Mouse (Mus musculus): Measurements from ENCODE around the gene Crtc2. TPM values are rescaled to one million over a fixed set of nuclear protein-coding genes. Genes with fewer than 3 reads are reported as not detected.

Crtc2 gene
- polyA plus RNA-seq, 1 experiment, result 2.9 TPM

GRCm38 (mm10) chr3:90254419-90255193, 643 bp downstream of the Crtc2 start:
- TF ChIP-seq GATA1 (IDR thresholded peaks at IDR 0.05; ENCODE audit: low read length) (no peak), TAL1 (IDR thresholded peaks at IDR 0.05; ENCODE audit: low read length) (no peak)
- Histone ChIP-seq H3K4me3 (replicated peaks) (peak overlapping the region; percentile 88), H3K9me3 (ENCODE audit: control insufficient read depth, low read length) (no peaks in the 10 kb centered on the region), H3K36me3 (ENCODE audit: control insufficient read depth) (peaks cover 40% of the 10 kb centered on the region), H3K4me1 (ENCODE audit: control insufficient read depth) (peaks cover 31% of the 10 kb centered on the region), H3K27me3 (ENCODE audit: control insufficient read depth) (no peaks in the 10 kb centered on the region)

- TF ChIP-seq GATA1 (IDR thresholded peaks at IDR 0.05; ENCODE audit: low read length) (no peak), TAL1 (IDR thresholded peaks at IDR 0.05; ENCODE audit: low read length) (no peak)
- Histone ChIP-seq H3K27me3 (ENCODE audit: control insufficient read depth) (no peaks in the 10 kb centered on the region), H3K9me3 (ENCODE audit: control insufficient read depth, low read length) (no peaks in the 10 kb centered on the region), H3K36me3 (ENCODE audit: control insufficient read depth) (peaks cover 46% of the 10 kb centered on the region), H3K4me3 (replicated peaks) (peak overlapping the region; percentile 88), H3K4me1 (ENCODE audit: control insufficient read depth) (peaks cover 31% of the 10 kb centered on the region)
Observed at GRCm38 (mm10) chr3:90255194-90255565, 1.2 kb downstream of the Crtc2 start.

- H3K36me3 ChIP-seq (ENCODE audit: control insufficient read depth), result peaks cover 50% of the 10 kb centered on the region
Observed at GRCm38 (mm10) chr3:90255784-90256353, 1.9 kb downstream of the Crtc2 start.

GRCm38 (mm10) chr3:90256731-90257530, 3.0 kb downstream of the Crtc2 start:
- TF ChIP-seq TAL1 (IDR thresholded peaks at IDR 0.05; ENCODE audit: low read length), result no peak
- no peak for TF ChIP-seq GATA1 (IDR thresholded peaks at IDR 0.05; ENCODE audit: low read length)
- Histone ChIP-seq H3K4me1 (ENCODE audit: control insufficient read depth) (peaks cover 29% of the 10 kb centered on the region), H3K36me3 (ENCODE audit: control insufficient read depth) (peaks cover 51% of the 10 kb centered on the region), H3K27me3 (ENCODE audit: control insufficient read depth) (no peaks in the 10 kb centered on the region), H3K9me3 (ENCODE audit: control insufficient read depth, low read length) (no peaks in the 10 kb centered on the region), H3K4me3 (replicated peaks) (no peak overlapping the region)

More at GRCm38 (mm10) chr3:90255784-90256353, 1.9 kb downstream of the Crtc2 start:
- H3K4me3 ChIP-seq (replicated peaks), result no peak overlapping the region
- TF ChIP-seq TAL1 (IDR thresholded peaks at IDR 0.05; ENCODE audit: low read length), result no peak
- no peak for TF ChIP-seq GATA1 (IDR thresholded peaks at IDR 0.05; ENCODE audit: low read length)
- no peaks in the 10 kb centered on the region for H3K9me3 ChIP-seq (ENCODE audit: control insufficient read depth, low read length)
- H3K4me1 ChIP-seq (ENCODE audit: control insufficient read depth), result peaks cover 29% of the 10 kb centered on the region
- no peaks in the 10 kb centered on the region for H3K27me3 ChIP-seq (ENCODE audit: control insufficient read depth)

- TF ChIP-seq GATA1 (IDR thresholded peaks at IDR 0.05; ENCODE audit: low read length) (no peak), TAL1 (IDR thresholded peaks at IDR 0.05; ENCODE audit: low read length) (no peak)
- Histone ChIP-seq H3K9me3 (ENCODE audit: control insufficient read depth, low read length) (no peaks in the 10 kb centered on the region), H3K27me3 (ENCODE audit: control insufficient read depth) (no peaks in the 10 kb centered on the region), H3K4me1 (ENCODE audit: control insufficient read depth) (peaks cover 29% of the 10 kb centered on the region), H3K36me3 (ENCODE audit: control insufficient read depth) (peaks cover 66% of the 10 kb centered on the region), H3K4me3 (replicated peaks) (no peak overlapping the region)
Observed at GRCm38 (mm10) chr3:90258521-90258920, 4.6 kb downstream of the Crtc2 start.

GRCm38 (mm10) chr3:90263121-90263771, 9.3 kb downstream of the Crtc2 start:
- TF ChIP-seq GATA1 (IDR thresholded peaks at IDR 0.05; ENCODE audit: low read length) (no peak), TAL1 (IDR thresholded peaks at IDR 0.05; ENCODE audit: low read length) (no peak)
- Histone ChIP-seq H3K4me1 (ENCODE audit: control insufficient read depth) (peaks cover 38% of the 10 kb centered on the region), H3K36me3 (ENCODE audit: control insufficient read depth) (peaks cover 63% of the 10 kb centered on the region), H3K27me3 (ENCODE audit: control insufficient read depth) (no peaks in the 10 kb centered on the region), H3K4me3 (replicated peaks) (no peak overlapping the region), H3K9me3 (ENCODE audit: control insufficient read depth, low read length) (no peaks in the 10 kb centered on the region)

GRCm38 (mm10) chr3:90264687-90265033, 10.7 kb downstream of the Crtc2 start:
- no peak for TF ChIP-seq GATA1 (IDR thresholded peaks at IDR 0.05; ENCODE audit: low read length)
- TF ChIP-seq TAL1 (IDR thresholded peaks at IDR 0.05; ENCODE audit: low read length), result no peak
- Histone ChIP-seq H3K27me3 (ENCODE audit: control insufficient read depth) (no peaks in the 10 kb centered on the region), H3K4me3 (replicated peaks) (peak overlapping the region; percentile 91), H3K4me1 (ENCODE audit: control insufficient read depth) (peaks cover 47% of the 10 kb centered on the region), H3K36me3 (ENCODE audit: control insufficient read depth) (peaks cover 53% of the 10 kb centered on the region), H3K9me3 (ENCODE audit: control insufficient read depth, low read length) (no peaks in the 10 kb centered on the region)

GRCm38 (mm10) chr3:90265034-90265931, 11.3 kb downstream of the Crtc2 start, which contains the start of gene Dennd4b:
Gene Dennd4b, plus strand, starts transcription at chr3:90265185.
- no peaks in the 10 kb centered on the region for H3K27me3 ChIP-seq (ENCODE audit: control insufficient read depth)
- peak within 1 kb of the TSS; percentile 91 for H3K4me3 ChIP-seq (replicated peaks)
- peaks cover 48% of the 10 kb centered on the region for H3K4me1 ChIP-seq (ENCODE audit: control insufficient read depth)
- peaks cover 52% of the 10 kb centered on the region for H3K36me3 ChIP-seq (ENCODE audit: control insufficient read depth)
- H3K9me3 ChIP-seq (ENCODE audit: control insufficient read depth, low read length), result no peaks in the 10 kb centered on the region
- TF ChIP-seq GATA1 (IDR thresholded peaks at IDR 0.05; ENCODE audit: low read length) (no peak), TAL1 (IDR thresholded peaks at IDR 0.05; ENCODE audit: low read length) (no peak)

All from erythroblast, embryonic 14.5 days (primary cell).